Mouse (Mus musculus): ENCODE data around the gene Glce. TPM values are rescaled to one million over a fixed set of nuclear protein-coding genes. Genes with fewer than 3 reads are reported as not detected.

Gene Glce
- polyA plus RNA-seq, 3 experiments from 2014 or later = 3.4 to 5.0 (median 4.3) TPM

DNA sequence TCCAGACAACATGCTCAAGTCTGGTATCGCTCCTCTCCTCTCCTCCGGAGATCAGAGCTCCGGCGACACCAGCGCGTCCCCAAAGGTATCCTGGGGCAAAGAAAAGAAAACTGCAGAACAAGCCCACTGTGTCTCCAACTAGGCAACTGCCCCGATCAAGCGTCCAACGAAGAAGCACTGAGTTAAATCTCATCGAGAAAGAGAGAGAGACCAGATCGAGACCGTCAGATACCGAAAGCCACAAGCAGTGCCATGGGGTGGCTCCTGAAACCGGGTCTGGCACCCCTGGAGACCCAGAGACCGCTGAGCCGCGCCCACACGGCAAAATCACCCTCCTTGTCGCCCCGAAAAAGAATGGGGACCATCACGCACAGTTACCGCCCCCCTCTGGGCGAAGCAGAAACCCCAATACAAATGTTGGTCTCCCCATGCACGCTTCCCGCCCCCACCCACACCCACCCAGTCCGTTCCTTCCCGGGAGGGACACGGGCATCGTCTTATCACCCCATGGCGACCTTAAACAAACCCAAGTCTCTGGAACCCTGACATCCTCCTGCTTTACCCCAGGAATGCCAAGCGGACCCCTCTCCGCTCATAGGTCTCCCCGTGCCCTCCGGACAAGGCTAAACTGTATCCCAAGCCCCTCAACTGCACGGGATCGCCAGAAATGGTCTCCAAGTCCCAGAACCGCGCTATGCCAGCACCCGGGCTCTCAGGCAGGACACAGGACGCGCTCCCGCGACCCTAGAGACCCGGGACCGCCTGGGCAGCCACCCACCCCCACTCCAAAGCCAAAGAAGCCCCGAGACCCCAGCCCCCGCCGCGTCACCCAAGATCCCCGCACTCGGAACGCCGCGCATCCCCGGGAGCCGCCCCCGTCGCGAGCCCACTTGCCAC is 656 bp downstream of the Glce start:
- ATAC-seq = no peak

DNA sequence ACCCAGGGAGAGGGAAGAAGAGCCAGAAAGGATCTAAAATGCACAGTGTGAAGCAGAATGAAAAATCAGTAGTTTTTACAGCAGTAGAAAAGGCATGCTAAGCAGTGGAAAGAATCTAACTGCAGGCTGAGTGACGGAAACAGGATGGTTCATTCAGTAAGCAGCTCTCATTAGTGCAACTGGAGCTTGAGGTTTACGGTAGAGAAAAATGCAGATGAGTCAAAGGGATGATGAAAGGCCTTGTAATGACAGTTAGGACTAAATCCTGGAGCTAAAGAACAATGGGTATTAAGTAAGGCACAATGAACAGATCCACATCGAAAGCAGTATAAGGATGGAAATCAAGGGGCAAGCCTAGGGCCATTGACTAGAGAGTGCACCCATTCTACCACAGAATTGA is 3.7 kb downstream of the Glce start:
- no peak for ATAC-seq

DNA sequence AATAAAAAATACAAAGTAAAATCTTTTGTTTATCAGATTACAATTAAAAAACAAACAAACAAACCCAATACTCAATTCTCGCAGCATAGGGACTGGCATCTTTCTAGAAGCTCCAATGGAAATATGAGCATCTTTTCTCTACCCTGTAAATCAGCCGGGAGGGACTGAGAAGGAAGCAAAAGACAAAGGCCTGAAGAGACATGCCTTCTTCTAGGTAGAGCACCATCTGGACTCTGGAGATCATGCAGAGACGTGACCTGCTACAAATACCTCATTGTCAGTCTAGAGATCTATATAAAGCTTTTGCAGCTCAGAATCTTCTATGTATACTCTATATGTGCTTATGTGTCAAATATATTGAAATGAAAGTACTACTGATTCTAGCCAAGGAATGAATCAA is 6.6 kb downstream of the Glce start:
- no peak for ATAC-seq

DNA sequence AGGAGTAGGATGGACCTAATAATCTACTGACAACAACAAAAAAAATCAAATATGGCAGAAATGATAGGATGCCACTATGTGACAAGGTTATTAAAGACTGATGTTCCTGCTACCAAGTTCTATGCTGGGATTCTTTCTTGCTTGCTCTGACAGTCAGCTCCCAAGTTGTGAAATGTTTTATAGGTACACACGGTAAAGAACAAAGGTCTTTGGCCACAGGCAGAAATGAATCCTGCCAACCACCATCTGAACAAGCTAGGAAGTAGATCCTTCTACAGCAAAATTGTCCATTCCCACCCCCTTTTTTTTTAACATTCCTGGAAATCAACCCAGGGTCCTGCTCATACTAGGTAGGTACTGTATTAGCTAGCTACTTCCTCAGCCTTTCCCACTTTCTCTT is 25.9 kb downstream of the Glce start:
- no peak for ATAC-seq

DNA sequence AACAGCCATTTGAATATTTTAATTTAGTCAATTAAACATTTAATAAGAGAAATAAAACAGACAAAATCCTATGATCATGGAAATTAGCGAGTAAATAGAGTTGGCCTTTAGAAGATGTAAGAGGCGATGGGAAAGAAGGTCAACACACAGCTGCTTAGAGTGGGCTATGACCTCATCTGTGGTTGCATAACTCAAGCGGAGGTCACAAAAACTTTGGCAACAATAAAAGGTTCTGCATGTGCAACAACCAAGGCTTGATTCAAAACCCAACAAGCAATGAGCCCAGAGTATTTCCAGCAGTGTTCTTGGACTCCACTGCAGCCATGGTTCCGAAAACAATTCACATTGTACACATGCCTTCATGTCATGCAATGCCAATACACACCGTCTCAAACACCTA is 30.9 kb downstream of the Glce start:
- ATAC-seq = no peak

DNA sequence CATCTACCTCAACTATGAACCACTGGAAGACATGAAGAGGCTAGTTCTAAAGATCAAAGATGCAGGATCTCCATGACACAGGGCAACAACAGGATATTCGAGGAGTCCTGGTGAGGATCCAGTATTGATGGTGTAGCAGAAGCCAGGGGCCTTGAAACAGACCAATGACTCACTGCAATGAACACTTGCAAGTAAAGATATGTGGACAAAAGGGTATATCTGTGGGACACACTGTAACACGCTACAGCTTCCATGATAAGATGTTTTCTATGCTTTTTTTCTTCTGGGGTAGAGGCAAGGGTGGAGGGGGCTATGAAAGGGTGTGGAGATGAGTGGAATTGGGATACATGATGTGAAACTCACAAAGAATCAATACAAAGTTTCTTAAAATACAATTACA is 36.9 kb downstream of the Glce start:
- ATAC-seq = no peak

DNA sequence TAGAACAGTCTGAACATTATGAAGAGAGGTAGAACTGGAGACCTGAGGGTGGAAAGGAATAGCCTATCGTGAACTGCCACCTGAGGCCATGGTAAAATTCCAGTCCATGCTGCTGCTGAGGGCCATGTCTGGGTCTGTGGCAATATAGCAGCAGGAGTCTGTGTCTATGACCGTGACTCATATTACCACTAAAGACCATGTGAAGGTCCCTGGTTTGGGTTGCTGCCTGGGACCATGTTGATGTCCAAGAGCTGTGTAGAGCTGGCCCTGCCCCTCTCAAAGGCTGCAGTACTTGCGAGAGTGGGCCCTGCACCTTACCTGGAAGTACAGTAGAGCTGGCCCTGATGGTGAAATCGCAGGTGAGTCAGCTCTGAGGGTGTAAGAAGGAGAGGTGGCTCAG is 37.6 kb downstream of the Glce start:
- no peak for ATAC-seq

DNA sequence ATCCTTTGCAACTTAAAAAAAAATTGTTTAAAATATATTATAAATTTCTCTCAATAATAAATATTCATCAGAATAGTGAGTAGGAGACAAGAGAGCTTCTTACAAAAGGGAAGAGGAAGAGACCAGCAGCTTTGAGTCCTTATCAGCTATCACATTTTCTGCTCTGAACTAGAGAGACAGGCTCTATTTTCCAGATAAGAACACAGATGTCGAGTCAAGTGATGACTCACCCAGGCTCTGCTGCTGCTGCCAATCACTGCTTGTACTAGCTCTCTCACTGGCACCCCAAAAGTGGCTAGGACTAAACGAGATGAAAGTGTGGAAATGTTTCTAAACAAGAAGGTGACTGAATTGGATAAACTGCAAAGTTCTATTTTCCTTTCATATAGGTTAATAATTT is 39.5 kb downstream of the Glce start:
- ATAC-seq = no peak

DNA sequence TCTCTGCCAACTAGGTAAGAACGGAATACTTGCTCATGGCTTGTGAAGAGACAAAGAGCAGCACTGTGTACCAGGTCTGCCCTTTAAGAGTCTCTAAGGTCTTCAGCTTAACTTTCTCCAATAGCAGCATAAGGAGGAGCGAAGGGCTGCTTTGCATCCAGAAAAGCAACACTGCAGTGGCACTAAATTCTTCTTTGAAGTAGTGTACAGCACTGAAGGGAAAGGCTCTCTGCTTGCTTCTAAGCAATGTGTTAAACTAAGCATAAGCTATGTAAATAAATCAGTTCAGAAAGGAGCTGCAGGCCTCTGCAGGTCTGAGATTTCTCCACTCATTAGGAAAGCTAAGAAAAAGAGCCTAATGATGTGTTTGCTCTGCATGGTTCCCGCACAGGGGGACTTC is 40.9 kb downstream of the Glce start:
- ATAC-seq = no peak

DNA sequence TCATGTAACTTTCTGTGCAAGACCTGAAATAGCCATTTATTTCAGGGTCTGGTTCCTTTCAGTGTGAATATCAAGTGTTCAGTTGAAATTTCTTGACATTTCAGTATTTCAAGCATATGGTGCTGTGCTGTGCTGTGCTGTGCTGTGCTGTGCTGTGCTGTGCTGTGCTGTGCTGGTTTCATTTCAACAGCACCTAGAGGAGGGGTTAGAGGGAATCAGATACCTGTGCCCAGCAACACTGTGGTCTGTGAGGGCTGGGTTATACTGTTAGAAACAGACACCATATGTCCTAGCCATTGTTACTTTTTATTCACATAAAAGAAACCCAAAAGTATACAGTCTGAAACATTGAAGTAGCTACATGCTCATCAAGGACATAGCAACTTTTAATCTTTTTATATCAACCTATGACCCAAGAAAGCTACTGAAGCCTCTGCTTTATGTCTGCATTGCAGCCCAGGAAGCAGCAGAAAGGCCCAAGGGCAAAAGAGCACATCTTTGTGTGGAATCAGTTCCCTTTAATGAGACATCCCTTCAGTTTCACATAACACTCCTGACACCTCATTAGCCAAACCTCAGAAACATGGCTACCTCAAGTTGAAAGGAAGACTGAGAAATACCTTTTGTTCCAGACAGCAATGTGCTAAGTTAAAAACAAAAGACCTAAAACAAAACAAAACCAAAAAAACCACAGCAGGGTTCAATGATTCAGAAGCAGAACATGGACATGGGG is 42.3 kb downstream of the Glce start:
- no peak for ATAC-seq

DNA sequence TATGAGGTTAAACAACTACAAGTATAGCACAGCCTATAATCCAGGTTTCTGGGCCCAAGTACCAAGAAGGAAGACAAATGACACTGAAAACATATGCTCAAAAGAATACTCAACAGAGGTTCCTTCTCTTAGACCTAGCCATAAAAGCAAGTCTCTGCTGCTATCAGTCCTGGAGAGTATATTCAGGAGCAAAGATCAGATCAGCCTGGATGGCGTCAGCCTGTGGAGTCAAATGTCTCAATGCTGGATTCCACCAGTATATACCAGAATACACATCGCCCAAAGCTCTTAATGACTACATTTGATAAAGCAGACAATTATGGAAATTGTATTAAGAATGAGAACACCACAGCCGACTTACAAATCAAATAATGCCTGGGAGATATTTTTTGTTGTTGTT is 60.2 kb downstream of the Glce start:
- no peak for ATAC-seq

DNA sequence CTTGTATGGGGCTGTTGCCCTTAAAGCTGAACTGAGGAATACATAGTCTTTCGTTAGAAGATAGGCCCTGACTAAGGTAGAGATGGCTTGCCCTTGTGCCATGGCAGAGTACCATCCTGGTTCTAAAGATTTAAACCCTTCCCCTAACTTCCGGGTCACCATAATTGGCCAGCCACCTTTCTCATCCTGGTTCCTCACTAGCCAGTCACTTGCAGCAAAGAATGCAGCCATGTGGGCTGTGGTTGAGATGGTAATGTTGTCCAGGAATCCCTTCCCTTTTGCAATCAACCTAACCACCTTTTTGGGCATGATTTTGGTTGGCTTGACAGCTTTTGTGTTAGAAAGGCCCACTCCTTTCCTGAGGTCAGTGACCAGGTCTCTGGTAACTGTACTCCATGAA is 62.0 kb downstream of the Glce start:
- no peak for ATAC-seq

DNA sequence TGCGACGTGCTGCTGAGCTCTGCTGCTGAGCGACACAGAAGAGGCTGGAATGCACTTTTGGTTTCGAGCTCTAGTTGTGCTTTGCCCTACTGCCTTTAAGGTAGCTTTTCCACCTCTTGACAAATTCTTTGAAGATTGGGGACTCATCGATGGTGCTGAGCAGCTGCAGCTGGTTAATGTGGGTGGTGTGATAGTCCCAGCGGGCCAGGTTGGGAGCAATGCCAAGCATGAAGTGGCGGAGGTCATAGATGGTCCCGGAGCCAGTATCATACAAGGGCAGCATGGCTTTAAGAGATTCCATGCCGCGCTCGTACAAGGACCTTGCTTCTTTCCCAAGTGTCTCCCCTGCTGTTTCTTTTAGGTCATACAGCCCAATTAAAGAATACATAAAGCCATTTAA is 62.5 kb downstream of the Glce start:
- ATAC-seq = no peak

DNA sequence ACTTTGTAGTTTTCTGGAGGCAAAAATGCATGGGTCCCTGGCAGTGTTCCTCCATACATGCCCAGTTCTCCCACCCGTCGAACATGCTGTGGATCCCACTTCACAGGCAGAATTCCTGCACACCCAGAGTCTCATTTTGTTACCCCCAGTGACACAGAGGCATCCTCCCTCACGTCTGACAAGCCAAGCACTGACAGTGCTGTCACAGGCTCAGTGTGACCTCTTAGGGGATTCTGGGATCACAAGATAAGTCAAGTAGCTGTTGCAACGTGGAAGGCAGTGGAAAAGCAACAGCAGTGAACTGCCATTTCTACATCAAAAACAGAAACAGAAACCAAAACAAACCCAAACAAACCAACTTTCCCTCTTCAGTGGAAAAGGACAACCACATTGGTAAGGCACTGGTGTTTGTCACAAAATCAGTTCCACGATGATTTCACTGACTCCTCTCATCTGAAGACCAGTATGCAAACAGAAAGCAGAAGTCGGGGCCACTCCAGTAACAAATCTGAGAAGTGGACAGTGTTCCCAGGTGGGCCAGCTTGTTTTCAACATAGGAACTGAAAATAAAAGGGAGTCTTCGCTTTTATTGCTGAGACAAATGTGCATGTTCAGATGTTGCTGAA is 64.5 kb downstream of the Glce start:
- ATAC-seq = no peak

DNA sequence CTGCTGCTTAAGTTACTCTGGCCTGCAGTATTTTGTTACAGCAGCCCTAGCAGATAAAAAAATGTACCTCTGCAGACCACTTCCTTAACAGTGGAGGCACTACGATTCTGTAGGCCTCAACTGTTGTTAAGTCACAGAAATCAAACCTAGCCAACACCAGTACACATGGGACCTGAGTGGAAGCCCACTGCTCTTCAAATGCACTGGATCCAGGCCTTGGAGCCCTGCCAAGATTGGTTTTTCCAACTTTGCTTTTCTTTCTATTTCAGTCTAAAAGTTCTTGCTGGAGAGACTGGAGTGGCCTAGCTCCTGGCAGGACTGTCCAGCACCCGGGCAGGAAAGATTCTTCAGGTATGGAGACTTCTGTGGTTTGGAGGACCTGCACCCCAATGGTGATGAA is 66.2 kb downstream of the Glce start:
- no peak for ATAC-seq

DNA sequence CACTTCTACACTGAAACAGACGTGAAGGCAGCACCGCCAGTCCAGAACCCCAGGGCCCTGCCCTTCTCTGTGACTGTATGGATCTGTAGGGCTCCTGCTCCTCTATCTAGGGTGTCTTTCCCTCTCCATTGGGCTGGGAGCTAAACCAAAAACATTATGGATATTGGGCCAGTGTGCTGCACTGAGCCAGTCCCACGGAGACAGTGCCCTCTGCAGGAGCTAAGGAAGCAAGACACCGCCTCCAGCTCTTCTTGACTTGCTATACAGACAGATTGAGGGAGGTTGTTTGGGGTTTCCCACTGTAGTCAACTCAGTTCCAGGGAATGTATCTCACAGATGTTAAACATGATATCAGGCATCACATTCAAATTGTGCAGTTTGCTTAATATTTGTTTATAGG is 71.7 kb downstream of the Glce start:
- ATAC-seq = no peak

DNA sequence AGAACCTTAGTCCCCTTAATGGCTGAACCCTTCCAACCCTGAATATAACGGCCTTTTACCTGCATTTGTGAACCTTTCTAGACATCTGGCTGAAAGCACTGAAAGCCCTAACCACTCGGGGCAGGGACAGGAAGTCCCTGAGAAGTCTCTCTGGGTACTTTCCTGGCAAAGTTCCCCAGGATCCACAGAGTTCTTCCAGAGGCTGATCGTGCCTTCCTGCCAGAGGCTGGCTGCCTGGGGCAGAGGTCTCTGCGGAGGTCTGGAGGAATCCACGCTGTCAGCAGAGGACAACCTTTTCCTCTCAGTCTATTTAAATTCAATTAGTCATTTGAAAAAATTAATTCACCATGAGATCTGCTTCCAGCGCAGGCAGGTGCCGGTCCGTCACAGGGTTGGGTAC is 73.3 kb downstream of the Glce start:
- ATAC-seq = no peak

DNA sequence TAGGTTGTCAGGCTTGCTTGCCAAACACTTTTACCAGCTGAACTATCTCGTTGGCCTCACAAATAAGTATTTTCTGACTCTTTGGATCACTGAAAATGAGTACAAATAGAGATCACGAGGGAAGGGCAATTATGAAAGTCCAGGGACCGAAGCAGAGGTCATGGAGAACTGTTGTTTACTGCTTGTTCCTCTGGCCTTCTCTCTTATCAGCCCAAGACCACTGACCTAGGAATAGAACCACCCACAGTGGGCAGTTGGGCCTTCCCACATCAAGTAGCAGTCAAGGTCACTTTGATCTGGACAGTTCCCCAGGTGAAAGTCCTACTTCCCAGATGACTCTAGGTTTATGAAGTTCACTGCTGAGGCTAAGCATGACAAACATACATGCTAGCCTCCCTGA is 80.3 kb downstream of the Glce start:
- no peak for ATAC-seq

DNA sequence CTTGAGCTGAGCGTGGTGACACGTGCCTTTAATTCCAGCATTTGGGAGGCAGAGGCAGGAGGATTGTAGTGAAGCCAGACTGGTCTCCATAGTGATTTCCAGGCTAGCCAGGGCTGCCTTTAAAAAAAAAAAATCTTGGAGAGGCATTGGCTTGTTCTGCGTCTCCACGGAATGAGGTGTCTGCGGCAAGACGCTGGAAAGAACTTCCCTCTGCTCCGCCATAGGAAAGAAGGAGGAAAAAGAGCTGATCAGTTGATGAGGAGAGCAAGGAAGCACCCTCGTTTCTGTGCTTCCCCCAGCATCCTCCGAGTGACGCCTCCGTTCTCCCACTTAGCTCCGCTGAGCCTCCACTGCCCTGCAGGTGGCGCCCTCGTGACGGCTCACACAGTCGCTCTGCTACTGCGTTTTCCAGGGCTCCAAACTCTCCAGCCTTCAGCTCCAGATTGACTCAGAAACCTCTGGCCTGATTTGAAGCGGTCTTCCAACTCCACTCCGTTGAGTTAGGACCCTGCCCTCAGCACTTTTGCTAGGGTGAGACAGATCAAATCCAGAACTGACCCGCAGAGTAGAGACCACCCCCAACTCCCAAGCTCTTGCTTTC is 82.3 kb downstream of the Glce start:
- ATAC-seq = no peak

DNA sequence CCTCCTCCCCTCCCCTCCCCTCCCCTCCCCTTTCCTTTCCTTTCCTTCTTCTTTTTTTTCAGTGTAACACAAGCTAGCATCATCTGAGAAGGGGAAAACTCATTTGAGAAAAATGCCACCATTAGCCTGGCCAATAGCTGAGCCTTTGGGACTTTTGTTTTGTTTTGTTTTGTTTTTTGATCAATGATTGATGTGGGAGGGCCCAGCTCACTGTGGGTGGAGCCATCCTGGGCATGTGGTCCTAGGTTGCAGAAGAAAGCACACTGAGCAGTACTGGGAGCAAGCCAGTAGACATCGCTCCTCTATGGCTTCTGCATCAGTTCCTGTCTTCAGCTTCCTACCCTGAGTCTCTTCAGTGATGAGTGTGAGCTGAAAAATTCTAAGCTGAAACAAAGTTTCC is 86.6 kb downstream of the Glce start:
- ATAC-seq = no peak

DNA sequence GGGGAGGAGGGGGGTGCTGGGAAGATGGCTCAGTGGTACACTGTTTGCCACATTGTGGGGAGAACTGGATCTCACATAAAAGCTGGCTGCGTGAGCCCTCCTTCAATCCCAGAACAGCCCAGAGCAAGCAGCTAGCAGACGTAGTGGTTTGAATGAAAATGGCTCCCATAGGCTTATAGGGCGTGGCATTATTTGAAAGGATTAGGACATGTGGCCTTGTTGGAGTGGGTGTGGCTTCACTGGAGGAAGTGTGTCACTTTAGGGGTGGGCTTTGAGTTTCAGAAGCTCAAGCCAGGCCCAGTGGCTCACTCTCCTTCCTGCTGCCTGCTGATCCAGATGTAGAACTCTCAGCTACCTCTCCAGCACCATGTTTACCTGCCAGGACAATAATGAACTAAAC is 90.2 kb downstream of the Glce start:
- ATAC-seq = no peak

DNA sequence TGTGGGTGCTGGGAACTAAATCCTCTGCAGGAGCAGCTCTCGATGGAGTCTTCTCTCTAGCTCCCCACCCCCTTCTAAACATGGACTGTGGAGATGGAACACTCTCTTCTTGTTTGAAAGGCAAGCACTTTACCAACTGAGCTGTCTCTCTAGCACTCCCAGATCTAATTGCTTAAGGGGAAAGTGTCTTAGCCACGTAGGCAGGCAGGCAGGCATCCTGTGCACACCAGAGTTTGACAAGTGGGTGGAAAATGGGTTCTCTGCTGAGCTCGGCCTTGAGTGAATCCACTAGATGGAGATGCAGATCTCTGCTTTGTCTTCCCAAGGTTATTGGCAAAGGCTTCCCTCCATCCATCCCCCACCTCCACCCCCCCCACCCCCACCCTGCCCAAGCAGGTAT is 94.4 kb downstream of the Glce start:
- no peak for ATAC-seq

DNA sequence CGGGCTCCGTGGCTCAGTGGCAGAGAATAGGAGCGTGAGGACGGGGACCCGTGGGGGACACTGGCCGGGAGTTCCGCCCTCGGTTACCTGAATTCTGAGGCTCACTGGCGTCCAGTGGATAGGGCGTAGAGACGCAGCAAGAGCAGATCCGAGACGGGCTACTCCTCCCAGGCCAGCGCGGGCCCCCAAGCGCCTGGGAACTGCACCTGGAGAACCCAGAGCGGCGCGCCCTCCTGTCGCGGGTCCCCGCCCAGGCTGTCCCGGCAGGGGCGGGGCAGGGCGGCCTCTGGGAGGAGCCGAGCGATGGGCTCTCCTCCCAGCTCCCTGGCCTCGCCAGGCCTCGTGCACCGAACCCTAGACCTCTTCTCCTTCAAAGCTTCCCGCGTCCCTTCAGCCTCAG is 95.9 kb downstream of the Glce start, which contains the start of gene Paqr5:
TSS of gene Paqr5 (minus strand) at position 257 of the 400 bp plus-strand sequence.
- no peak for ATAC-seq
